Mouse (Mus musculus) Patski (cell line): ENCODE measurements at regions not wholly inside any gene's neighbourhood (a gene's known extent, or its start where the extent isn't known, plus 50 kb on each side); places are given as distances from the start of the nearest gene placed in this dataset.

Experiments used
- ATAC-seq: fragments of 100-300 bp; one replicate; pipeline ENCODE4 v1.8.0; 2021
- CTCF ChIA-PET: fragments of 350-600 bp; sonication (Branson Sonifier 250); formaldehyde crosslinking; loops from one replicate; lab custom pipeline; 2022; ENCODE audit warnings: inconsistent platforms; lab: Charles Lee
- POLR2A ChIA-PET: fragments of 350-600 bp; sonication (Branson Sonifier 250); formaldehyde crosslinking; loops from one replicate; lab custom pipeline; 2022; ENCODE audit warnings: antibody characterized with exemption, inconsistent platforms; lab: Charles Lee
- DNase-seq: peaks from one replicate; pipeline ENCODE4 v3.0.0-alpha.2; 2011; ENCODE audit warnings: low read depth, low spot score
- H3K27me3 ChIP-seq: fragments of 371-371 bp; one replicate; pipeline ENCODE4 v1.5.1; 2021
- CTCF ChIP-seq: fragments of 100-300 bp; IDR thresholded peaks from one replicate; pipeline ENCODE4 v1.5.1; 2021
- in situ Hi-C: fragments of 300-500 bp; cut with MboI; formaldehyde crosslinking; loops from 3 replicates; pipeline ENCODE4 v1.11.1; 2018; ENCODE audit warnings: low pct_unique_long_range_greater_than_20kb, mixed read lengths

- no peak for ATAC-seq
- DNase-seq, result no peak
- in situ Hi-C loops, result no loop called here
These were observed 128.5 kb upstream of the Arid1b start for GRCm38 (mm10) chr17:4865621-4866020.

GRCm38 (mm10) chr17:4866026-4866896 is 127.9 kb upstream of the Arid1b start:
- ATAC-seq, result no peak
- no peak for DNase-seq
- ChIA-PET CTCF (no interaction called here), POLR2A (no interaction called here)
- H3K27me3 ChIP-seq, result no peaks in the 10 kb centered on the region
- in situ Hi-C loops, result no loop called here
- no peak for TF ChIP-seq CTCF

More at GRCm38 (mm10) chr17:4865621-4866020, 128.5 kb upstream of the Arid1b start:
- CTCF ChIA-PET, result no interaction called here
- no peak for TF ChIP-seq CTCF
- no peaks in the 10 kb centered on the region for H3K27me3 ChIP-seq
- POLR2A ChIA-PET, result no interaction called here

- no peaks in the 10 kb centered on the region for H3K27me3 ChIP-seq
- TF ChIP-seq CTCF, result no peak
- no peak for DNase-seq
- CTCF ChIA-PET, result interaction anchor here (1.0 kb wide), 1 partner anchor 16 kb away, joined by 3 read pairs; no protein-coding TSS in a partner anchor
- no peak for ATAC-seq
- in situ Hi-C loops, result no loop called here
- POLR2A ChIA-PET, result interaction anchor here (0.5 kb wide), 1 partner anchor 19 kb away, joined by 3 read pairs; no protein-coding TSS in a partner anchor
These were observed 127.0 kb upstream of the Arid1b start for GRCm38 (mm10) chr17:4867083-4867482.

- CTCF ChIA-PET, result interaction anchor here (1.0 kb wide), 1 partner anchor 15 kb away, joined by 3 read pairs; no protein-coding TSS in a partner anchor
- POLR2A ChIA-PET, result interaction anchor here (0.5 kb wide), 1 partner anchor 20 kb away, joined by 3 read pairs; no protein-coding TSS in a partner anchor
- DNase-seq, result no peak
- TF ChIP-seq CTCF, result no peak
- ATAC-seq, result no peak
- in situ Hi-C loops, result no loop called here
- H3K27me3 ChIP-seq, result no peaks in the 10 kb centered on the region
These were observed 126.2 kb upstream of the Arid1b start for GRCm38 (mm10) chr17:4867754-4868445.

GRCm38 (mm10) chr17:4868446-4868825 is 125.7 kb upstream of the Arid1b start:
- ChIA-PET CTCF (interaction anchor here (1.0 kb wide), 1 partner anchor 12 kb away, joined by 3 read pairs; no protein-coding TSS in a partner anchor), POLR2A (no interaction called here)
- DNase-seq (no peak), ATAC-seq (no peak)
- no peak for TF ChIP-seq CTCF
- H3K27me3 ChIP-seq, result no peaks in the 10 kb centered on the region
- in situ Hi-C loops, result no loop called here

- in situ Hi-C loops, result no loop called here
These were observed 125.3 kb upstream of the Arid1b start for GRCm38 (mm10) chr17:4868861-4869260.

GRCm38 (mm10) chr17:4871267-4871666 is 122.9 kb upstream of the Arid1b start:
- TF ChIP-seq CTCF, result no peak
- CTCF ChIA-PET, result interaction anchor here (0.8 to 3.7 kb wide), 4 partner anchors 11 to 16 kb away, joined by 3 to 13 read pairs (median 4); no protein-coding TSS in a partner anchor
- in situ Hi-C loops, result no loop called here
- POLR2A ChIA-PET, result interaction anchor here (0.7 to 1.0 kb wide), 2 partner anchors 12 to 122 kb away, joined by 3 read pairs; no protein-coding TSS in a partner anchor
- no peak for DNase-seq
- ATAC-seq, result no peak
- H3K27me3 ChIP-seq, result no peaks in the 10 kb centered on the region

More at GRCm38 (mm10) chr17:4868861-4869260, 125.3 kb upstream of the Arid1b start:
- ChIA-PET POLR2A (no interaction called here), CTCF (interaction anchor here (1.0 kb wide), 1 partner anchor 13 kb away, joined by 3 read pairs; no protein-coding TSS in a partner anchor)
- no peak for ATAC-seq
- H3K27me3 ChIP-seq, result no peaks in the 10 kb centered on the region
- DNase-seq, result no peak
- no peak for TF ChIP-seq CTCF

GRCm38 (mm10) chr17:4874459-4874858 is 119.7 kb upstream of the Arid1b start:
- DNase-seq (no peak), ATAC-seq (no peak)
- no peak for TF ChIP-seq CTCF
- no peaks in the 10 kb centered on the region for H3K27me3 ChIP-seq
- in situ Hi-C loops, result no loop called here
- CTCF ChIA-PET, result no interaction called here
- POLR2A ChIA-PET, result no interaction called here

GRCm38 (mm10) chr17:4875086-4876046 is 118.8 kb upstream of the Arid1b start:
- H3K27me3 ChIP-seq, result no peaks in the 10 kb centered on the region
- no peak for TF ChIP-seq CTCF
- POLR2A ChIA-PET, result no interaction called here
- ATAC-seq (no peak), DNase-seq (no peak)
- in situ Hi-C loops, result no loop called here
- CTCF ChIA-PET, result interaction anchor here (1.0 kb wide), 1 partner anchor 19 kb away, joined by 3 read pairs; no protein-coding TSS in a partner anchor
